Mouse (Mus musculus) CH12.LX (cell line): ENCODE measurements around the gene Lad1. TPM values are rescaled to one million over a fixed set of nuclear protein-coding genes. Genes with fewer than 3 reads are reported as not detected.

ENCODE experiments used
- DNase-seq: peaks from one replicate; pipeline ENCODE4 v3.0.0-alpha.2; 2013; ENCODE audit errors: extremely low read depth
- H3K27ac ChIP-seq: 2 replicates; pipeline ENCODE4 v1.5.1; 2012; ENCODE audit warnings: low read depth, mild to moderate bottlenecking, control low read depth, moderate library complexity; ENCODE audit not compliant: insufficient read depth
- H3K27me3 ChIP-seq: replicated peaks from 2 replicates; pipeline ENCODE3; 2012; ENCODE audit warnings: inconsistent platforms
- H3K36me3 ChIP-seq, 2 experiments: replicated peaks in 1 of 2; 2 replicates each; pipeline versions ENCODE3 to v1.6.1; 2012; ENCODE audit warnings: inconsistent platforms in 1 of 2, low read length in 1 of 2, mild to moderate bottlenecking in 1 of 2, mixed read lengths in 1 of 2, moderate library complexity in 1 of 2; ENCODE audit not compliant: control insufficient read depth in 1 of 2, insufficient read depth in 1 of 2
- H3K4me1 ChIP-seq, 2 experiments: 2 replicates each; pipeline ENCODE4 v1.6.1; 2012; ENCODE audit warnings: inconsistent platforms in 1 of 2, moderate library complexity in 1 of 2; ENCODE audit not compliant: insufficient read depth in 2 of 2, control insufficient read depth in 1 of 2
- H3K4me2 ChIP-seq: 2 replicates; pipeline ENCODE4 v1.6.1; 2012; ENCODE audit warnings: low read depth, mild to moderate bottlenecking, control low read depth; ENCODE audit not compliant: poor library complexity, insufficient read depth, severe bottlenecking
- H3K4me3 ChIP-seq, 3 experiments: fragments of 150-350 bp in 1 of 3; sonication (generic) in 1 of 3; replicated peaks in 1 of 3; 2 replicates each; pipeline versions ENCODE3 to v1.5.1; 2011 to 2012; ENCODE audit warnings: low read depth in 2 of 3, low read length in 2 of 3, mild to moderate bottlenecking in 2 of 3, moderate library complexity in 2 of 3, control low read depth in 1 of 3, improper control_type of control experiment in 1 of 3, inconsistent platforms in 1 of 3, mixed read lengths in 1 of 3; ENCODE audit not compliant: poor library complexity in 1 of 3
- H3K79me2 ChIP-seq: replicated peaks from 2 replicates; pipeline ENCODE4 v1.6.1; 2012; ENCODE audit warnings: mild to moderate bottlenecking, moderate library complexity; ENCODE audit not compliant: control insufficient read depth, poor library complexity, insufficient read depth, severe bottlenecking; ENCODE audit errors: extremely low read depth
- H3K9ac ChIP-seq: 2 replicates; pipeline ENCODE4 v1.6.1; 2012; ENCODE audit warnings: low read depth, mild to moderate bottlenecking, control low read depth, moderate library complexity; ENCODE audit not compliant: insufficient read depth
- H3K9me3 ChIP-seq: replicated peaks from 2 replicates; pipeline ENCODE3; 2012; ENCODE audit warnings: low read length, inconsistent platforms, mixed read lengths
- BHLHE40 ChIP-seq: IDR thresholded peaks from 2 replicates; pipeline ENCODE4 v1.6.1; 2011; ENCODE audit warnings: mild to moderate bottlenecking, low read depth, low read length, improper control_type of control experiment
- CHD2 ChIP-seq: IDR thresholded peaks from 2 replicates; pipeline ENCODE4 v1.6.1; 2011; ENCODE audit warnings: low read length, improper control_type of control experiment
- CTCF ChIP-seq, 2 experiments: IDR thresholded peaks in 1 of 2; conservative IDR thresholded peaks in 1 of 2; 2 replicates each; pipeline ENCODE4 v1.5.1; 2011 to 2012; ENCODE audit warnings: low read depth in 2 of 2, low read length in 2 of 2, improper control_type of control experiment in 1 of 2, inconsistent platforms in 1 of 2, mild to moderate bottlenecking in 1 of 2, moderate library complexity in 1 of 2
- E2F4 ChIP-seq: IDR thresholded peaks from 2 replicates; pipeline ENCODE4 v1.6.1; 2011; ENCODE audit warnings: low read depth, low read length, improper control_type of control experiment; ENCODE audit not compliant: insufficient replicate concordance
- ETS1 ChIP-seq: conservative IDR thresholded peaks from 2 replicates; pipeline ENCODE4 v1.6.1; 2012; ENCODE audit warnings: low read depth, mild to moderate bottlenecking, inconsistent platforms, low read length, improper control_type of control experiment, moderate library complexity
- GABPA ChIP-seq: IDR thresholded peaks from 2 replicates; pipeline ENCODE4 v1.6.1; 2012; ENCODE audit warnings: low read depth, low read length, improper control_type of control experiment, inconsistent platforms; ENCODE audit not compliant: insufficient replicate concordance
- JUN ChIP-seq: IDR thresholded peaks from 2 replicates; pipeline ENCODE4 v1.6.1; 2011; ENCODE audit warnings: low read depth, mild to moderate bottlenecking, low read length, improper control_type of control experiment, moderate library complexity; ENCODE audit not compliant: insufficient read depth
- KAT2A ChIP-seq: IDR thresholded peaks from 2 replicates; pipeline ENCODE4 v1.6.1; 2012; ENCODE audit warnings: low read length, improper control_type of control experiment, inconsistent platforms; ENCODE audit not compliant: insufficient replicate concordance
- MAFK ChIP-seq: IDR thresholded peaks from 2 replicates; pipeline ENCODE4 v1.6.1; 2011; ENCODE audit warnings: low read length, improper control_type of control experiment; ENCODE audit not compliant: insufficient replicate concordance
- MAZ ChIP-seq: IDR thresholded peaks from 2 replicates; pipeline ENCODE4 v1.6.1; 2012; ENCODE audit warnings: low read depth, mild to moderate bottlenecking, inconsistent platforms, low read length, improper control_type of control experiment, moderate library complexity
- MXI1 ChIP-seq: IDR thresholded peaks from 2 replicates; pipeline ENCODE4 v1.6.1; 2011; ENCODE audit warnings: mild to moderate bottlenecking, low read depth, low read length, improper control_type of control experiment
- NRF1 ChIP-seq: IDR thresholded peaks from 2 replicates; pipeline ENCODE4 v1.6.1; 2014; ENCODE audit warnings: low read depth, mild to moderate bottlenecking, inconsistent platforms, low read length, improper control_type of control experiment, moderate library complexity
- PAX5 ChIP-seq: IDR thresholded peaks from 2 replicates; pipeline ENCODE4 v1.6.1; 2012; ENCODE audit warnings: low read length, inconsistent platforms, mixed read lengths
- POLR2A ChIP-seq: IDR thresholded peaks from 2 replicates; pipeline ENCODE4 v1.6.1; 2011; ENCODE audit warnings: low read depth, mild to moderate bottlenecking, improper control_type of control experiment, low read length
- POLR2AphosphoS2 ChIP-seq: IDR thresholded peaks from 2 replicates; pipeline ENCODE4 v1.6.1; 2011; ENCODE audit warnings: low read depth, low read length, improper control_type of control experiment
- RAD21 ChIP-seq: IDR thresholded peaks from 2 replicates; pipeline ENCODE4 v1.6.1; 2011; ENCODE audit warnings: low read depth, mild to moderate bottlenecking, low read length, improper control_type of control experiment, moderate library complexity
- RCOR1 ChIP-seq: conservative IDR thresholded peaks from 2 replicates; pipeline ENCODE4 v1.6.1; 2012; ENCODE audit warnings: low read depth, mild to moderate bottlenecking, inconsistent platforms, low read length, improper control_type of control experiment
- SIN3A ChIP-seq: IDR thresholded peaks from 2 replicates; pipeline ENCODE4 v1.6.1; 2012; ENCODE audit warnings: low read length, improper control_type of control experiment, inconsistent platforms
- TBP ChIP-seq: conservative IDR thresholded peaks from 2 replicates; pipeline ENCODE4 v1.6.1; 2011; ENCODE audit warnings: low read depth, low read length, improper control_type of control experiment
- TCF12 ChIP-seq: IDR thresholded peaks from 2 replicates; pipeline ENCODE4 v1.6.1; 2014; ENCODE audit warnings: low read depth, mild to moderate bottlenecking, inconsistent platforms, low read length, improper control_type of control experiment
- USF2 ChIP-seq: conservative IDR thresholded peaks from 2 replicates; pipeline ENCODE4 v1.6.1; 2011; ENCODE audit warnings: low read depth, low read length, improper control_type of control experiment
- ZC3H11A ChIP-seq: IDR thresholded peaks from 2 replicates; pipeline ENCODE4 v1.6.1; 2012; ENCODE audit warnings: low read depth, mild to moderate bottlenecking, inconsistent platforms, low read length, improper control_type of control experiment
- ZMIZ1 ChIP-seq: IDR thresholded peaks from 2 replicates; pipeline ENCODE4 v1.6.1; 2012; ENCODE audit warnings: low read depth, mild to moderate bottlenecking, inconsistent platforms, low read length, improper control_type of control experiment
- dilution Hi-C: fragments of 300-500 bp; cut with MboI; formaldehyde crosslinking; loops from 2 replicates; pipeline ENCODE4 v1.14.3; 2020; ENCODE audit warnings: low sequenced_read_pairs; ENCODE audit not compliant: extremely low pct_unique_long_range_greater_than_20kb, extremely low pct_ligation_motif_present
- in situ Hi-C: fragments of 300-500 bp; cut with MboI; formaldehyde crosslinking; loops from 3 replicates; pipeline ENCODE4 v1.14.3; 2019; ENCODE audit warnings: low sequenced_read_pairs, low pct_ligation_motif_present, low pct_unique_long_range_greater_than_20kb, mixed read lengths
- polyA plus RNA-seq: library from polyadenylated mRNA; unstranded; fragments of >175 nt; gene quantifications from 2 replicates; pipeline ENCODE4 v1.2.1, GENCODE M21; 2012; ENCODE audit warnings: low read depth; ENCODE audit not compliant: insufficient read length
- total RNA-seq, 2 experiments: library from RNA; depleted of rRNA; stranded (reverse); fragments of 300-350 nt in 1 of 2; fragments of >200 nt in 1 of 2; gene quantifications; 2 replicates each; pipeline ENCODE4 v1.2.3; 2012 to 2014

Gene Lad1
- total and polyA plus RNA-seq, 3 experiments = 0.17 TPM; not detected in 2

GRCm38 (mm10) chr1:135868570-135868969 is 50.2 kb downstream of the Lad1 start:
- dilution Hi-C loops (no loop called here), in situ Hi-C loops (loop anchor here (5.0 kb wide), 1 partner anchor 79 kb away; no protein-coding TSS in a partner anchor)
- Histone ChIP-seq H3K4me1 (peaks cover 0 to 15% of the 10 kb centered on the region in 2 experiments; a peak in 2 of 4 replicates), H3K27ac (no peak overlapping the region), H3K27me3 (peaks cover 82% of the 10 kb centered on the region), H3K4me3 (no peak overlapping the region), H3K4me2 (no peak overlapping the region), H3K9me3 (no peaks in the 10 kb centered on the region), H3K36me3 (no peaks in the 10 kb centered on the region), H3K79me2 (no peaks in the 10 kb centered on the region), H3K9ac (no peak overlapping the region)
- no peak for DNase-seq
- TF ChIP-seq MXI1 (no peak), BHLHE40 (no peak), NRF1 (no peak), SIN3A (no peak), ETS1 (no peak), GABPA (no peak), MAZ (no peak), KAT2A (no peak), PAX5 (no peak), E2F4 (no peak), CTCF (conservative IDR thresholded peaks at IDR 0.05 in 1 of 2, IDR thresholded peaks at IDR 0.05 in 1 of 2; ENCODE audit: low read depth in 2 of 2, low read length in 2 of 2) (no peak), RCOR1 (no peak), JUN (no peak), POLR2AphosphoS2 (no peak), ZC3H11A (no peak), TCF12 (no peak), MAFK (no peak)

DNA sequence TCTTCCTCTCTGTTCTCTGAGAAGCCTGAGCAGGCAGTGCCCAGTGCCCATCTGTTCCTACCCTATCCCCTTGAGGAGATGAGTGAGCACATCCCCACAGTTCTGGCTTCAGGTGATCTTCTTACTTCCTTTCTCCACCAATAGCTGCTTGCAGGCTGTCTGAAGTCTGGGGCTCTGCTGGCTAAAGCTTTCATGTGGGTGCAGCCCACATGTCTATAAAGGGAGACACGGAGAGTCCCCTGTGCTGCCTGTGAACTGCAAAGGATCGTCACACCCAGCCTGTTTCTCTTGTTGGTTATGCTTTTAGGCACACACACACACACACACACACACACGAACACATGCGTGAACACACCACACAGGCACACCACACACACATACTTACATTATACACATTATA is 54.6 kb downstream of the Lad1 start:
- no peak for TF ChIP-seq CHD2
- TF ChIP-seq USF2 = no peak
- no peak for TF ChIP-seq ZMIZ1
- no peak for TF ChIP-seq SIN3A
- no peak for TF ChIP-seq RAD21
- TF ChIP-seq NRF1 = no peak
- TF ChIP-seq TBP = no peak
- no peak for TF ChIP-seq POLR2A

More for the DNA sequence above, 54.6 kb downstream of the Lad1 start:
- no peak overlapping the region for H3K9ac ChIP-seq
- peaks cover 89% of the 10 kb centered on the region for H3K27me3 ChIP-seq
- H3K27ac ChIP-seq = no peak overlapping the region
- no peaks in the 10 kb centered on the region for H3K9me3 ChIP-seq
- H3K4me1 ChIP-seq = 0 out of 4 replicates have a peak, but pooled peaks cover 0 to 4% of the 10 kb centered on the region in 2 experiments
- H3K79me2 ChIP-seq = no peaks in the 10 kb centered on the region
- DNase-seq = no peak
- H3K4me2 ChIP-seq = no peak overlapping the region
- no peak overlapping the region for H3K4me3 ChIP-seq
- in situ Hi-C loops = no loop called here
- dilution Hi-C loops = no loop called here
- H3K36me3 ChIP-seq = no peaks in the 10 kb centered on the region
